Mouse (Mus musculus) neutrophil, adult 5-6 weeks (primary cell): Measurements from ENCODE around the gene Magi2. TPM values are rescaled to one million over a fixed set of nuclear protein-coding genes. Genes with fewer than 3 reads are reported as not detected.

Experiments
- ATAC-seq: fragments of 151-379, 151-347 bp; 2 replicates; pipeline ENCODE4 v1.8.0; 2017; ENCODE audit warnings: mild to moderate bottlenecking, moderate TSS enrichment; ENCODE audit not compliant: insufficient number of reproducible peaks, poor library complexity, low FRiP score, severe bottlenecking; ENCODE audit errors: extremely low read depth
- total RNA-seq: library from RNA; stranded (forward); fragments of 200-1000 nt; gene quantifications from 2 replicates; pipeline ENCODE4 v1.2.3, GENCODE M21; 2017

Magi2 gene
- total RNA-seq, 1 experiment from 2014 or later, result 0.58 TPM

- ATAC-seq, result no peak
Measured at GRCm38 (mm10) chr5:20583639-20584038, 1356.8 kb downstream of the Magi2 start.

- no peak for ATAC-seq
Measured at GRCm38 (mm10) chr5:20584769-20585168, 1357.9 kb downstream of the Magi2 start.

- no peak for ATAC-seq
Measured at GRCm38 (mm10) chr5:20589731-20590130, 1362.9 kb downstream of the Magi2 start.

GRCm38 (mm10) chr5:20598196-20598595 is 1371.4 kb downstream of the Magi2 start:
- ATAC-seq, result no peak

GRCm38 (mm10) chr5:20603756-20604469 is 1377.1 kb downstream of the Magi2 start:
- ATAC-seq, result no peak

GRCm38 (mm10) chr5:20606497-20606896 is 1379.7 kb downstream of the Magi2 start:
- ATAC-seq, result no peak

- ATAC-seq, result no peak
Measured at GRCm38 (mm10) chr5:20607503-20607902, 1380.7 kb downstream of the Magi2 start.

GRCm38 (mm10) chr5:20609206-20609935 is 1382.5 kb downstream of the Magi2 start:
- ATAC-seq, result no peak

- ATAC-seq, result no peak
Measured at GRCm38 (mm10) chr5:20610640-20611039, 1383.8 kb downstream of the Magi2 start.

GRCm38 (mm10) chr5:20612616-20613015 is 1385.8 kb downstream of the Magi2 start:
- ATAC-seq, result no peak

- ATAC-seq, result no peak
Measured at GRCm38 (mm10) chr5:20614891-20615290, 1388.1 kb downstream of the Magi2 start.

GRCm38 (mm10) chr5:20620596-20621511 is 1394.0 kb downstream of the Magi2 start:
- no peak for ATAC-seq

GRCm38 (mm10) chr5:20622417-20622816 is 1395.6 kb downstream of the Magi2 start:
- ATAC-seq, result no peak

- ATAC-seq, result no peak
Measured at GRCm38 (mm10) chr5:20622837-20623573, 1396.2 kb downstream of the Magi2 start.

- ATAC-seq, result no peak
Measured at GRCm38 (mm10) chr5:20625117-20625516, 1398.3 kb downstream of the Magi2 start.

GRCm38 (mm10) chr5:20628954-20629601 is 1402.2 kb downstream of the Magi2 start:
- no peak for ATAC-seq

- no peak for ATAC-seq
Measured at GRCm38 (mm10) chr5:20634046-20634769, 1407.4 kb downstream of the Magi2 start.

GRCm38 (mm10) chr5:20634822-20635221 is 1408.0 kb downstream of the Magi2 start:
- no peak for ATAC-seq
